Mouse (Mus musculus) erythroblast, embryonic 14.5 days (primary cell): Measurements from ENCODE around the gene Kank3.
"Not testable (repeated sequence)": the region's sequence is repeated elsewhere in the genome, so short reads cannot be mapped to it uniquely, and the experiment has no call there.

Source experiments
- GATA1 ChIP-seq: IDR thresholded peaks from 2 replicates; pipeline ENCODE4 v1.6.1; 2012; ENCODE audit warnings: low read length, inconsistent platforms, mixed read lengths
- TAL1 ChIP-seq: IDR thresholded peaks from 3 replicates; pipeline ENCODE4 v1.6.1; 2012; ENCODE audit warnings: low read length, inconsistent platforms, mixed read lengths

DNA sequence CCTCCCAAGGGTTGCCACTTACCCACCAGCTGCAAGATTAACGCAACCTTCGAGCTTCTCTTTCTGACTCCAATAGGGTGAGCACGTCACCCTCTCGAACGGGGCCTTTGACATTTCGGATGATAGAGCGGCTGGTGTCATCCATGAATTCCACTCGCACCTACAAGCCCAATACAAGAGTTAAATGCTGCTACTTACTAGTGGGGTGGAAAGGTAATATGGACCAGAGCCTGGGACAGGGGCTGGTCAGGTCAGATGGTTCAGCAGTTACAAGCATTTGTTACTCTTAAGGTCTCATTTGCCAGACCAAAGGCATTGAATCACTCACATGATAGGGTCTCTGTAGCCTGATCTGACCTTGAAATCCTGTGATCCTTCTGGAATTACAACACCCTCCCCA, 12.9 kb downstream of the Kank3 start:
- not testable (repeated sequence) for TF ChIP-seq GATA1, TAL1
